Mouse (Mus musculus) ES-Bruce4 (cell line): ENCODE measurements around the gene Saa2. TPM values are rescaled to one million over a fixed set of nuclear protein-coding genes. Genes with fewer than 3 reads are reported as not detected.

ENCODE experiments used
- H3K27ac ChIP-seq: 2 replicates; pipeline ENCODE4 v1.5.1; 2012; ENCODE audit warnings: low read length, inconsistent platforms; ENCODE audit not compliant: insufficient read depth
- H3K27me3 ChIP-seq: 2 replicates; pipeline ENCODE4 v1.6.1; 2012; ENCODE audit warnings: mild to moderate bottlenecking, low read length, inconsistent platforms; ENCODE audit not compliant: control insufficient read depth, poor library complexity, insufficient read depth, severe bottlenecking
- H3K36me3 ChIP-seq: 2 replicates; pipeline ENCODE4 v1.6.1; 2012; ENCODE audit warnings: inconsistent platforms, mild to moderate bottlenecking, low read length, moderate library complexity; ENCODE audit not compliant: control insufficient read depth, poor library complexity, insufficient read depth, severe bottlenecking
- H3K4me1 ChIP-seq: one replicate; pipeline ENCODE4 v1.8.1; 2011; ENCODE audit warnings: low read length; ENCODE audit not compliant: control insufficient read depth, insufficient read depth
- H3K4me3 ChIP-seq: 2 replicates; pipeline ENCODE4 v1.5.1; 2011; ENCODE audit warnings: low read depth, mild to moderate bottlenecking, low read length
- H3K9ac ChIP-seq: 2 replicates; pipeline ENCODE4 v1.6.1; 2012; ENCODE audit warnings: low read depth, mild to moderate bottlenecking, inconsistent platforms; ENCODE audit not compliant: poor library complexity, severe bottlenecking
- H3K9me3 ChIP-seq: replicated peaks from 2 replicates; pipeline ENCODE4 v1.6.1; 2012; ENCODE audit warnings: mild to moderate bottlenecking, low read length, inconsistent platforms; ENCODE audit not compliant: control insufficient read depth, poor library complexity, insufficient read depth, severe bottlenecking
- CTCF ChIP-seq: IDR thresholded peaks from one replicate; pipeline ENCODE4 v1.8.1; 2011; ENCODE audit warnings: low read depth, low read length
- EP300 ChIP-seq: IDR thresholded peaks from 2 replicates; pipeline ENCODE4 v1.6.1; 2011; ENCODE audit warnings: low read depth, low read length; ENCODE audit not compliant: insufficient read depth
- POLR2A ChIP-seq: IDR thresholded peaks from one replicate; pipeline ENCODE4 v1.8.1; 2011; ENCODE audit warnings: low read length; ENCODE audit not compliant: insufficient read depth
- polyA plus RNA-seq: library from polyadenylated mRNA; stranded (reverse); fragments of >200 nt; gene quantifications from 2 replicates; pipeline ENCODE4 v1.2.4, GENCODE M21; 2011; ENCODE audit warnings: low read depth; ENCODE audit not compliant: missing spikeins, insufficient read depth, insufficient read length

The Saa2 gene
- polyA plus RNA-seq = not detected in 2 replicates

- Histone ChIP-seq H3K27me3 (no peaks in the 10 kb centered on the region), H3K9me3 (no peaks in the 10 kb centered on the region), H3K27ac (no peak within 1 kb of the TSS), H3K4me3 (no peak within 1 kb of the TSS), H3K36me3 (no peaks in the 10 kb centered on the region), H3K4me1 (peaks cover 4% of the 10 kb centered on the region), H3K9ac (no peak within 1 kb of the TSS)
- TF ChIP-seq EP300 (no peak), POLR2A (no peak), CTCF (no peak)
These were observed at the start of gene Saa2 for GRCm38 (mm10) chr7:46751490-46751889. TSS of gene Saa2 (plus strand) at chr7:46751790.

GRCm38 (mm10) chr7:46710390-46710844 is 41.2 kb upstream of the Saa2 start, which contains the start of gene Saal1:
TSS of gene Saal1 (minus strand) at chr7:46710680.
- Histone ChIP-seq H3K4me1 (no peaks in the 10 kb centered on the region), H3K9ac (peak within 1 kb of the TSS; percentile 65), H3K9me3 (no peaks in the 10 kb centered on the region), H3K27ac (peak within 1 kb of the TSS; percentile 14; the same call in 1 of the 2 replicates), H3K36me3 (peaks cover 26% of the 10 kb centered on the region), H3K27me3 (no peaks in the 10 kb centered on the region), H3K4me3 (peak within 1 kb of the TSS; percentile 99)
- TF ChIP-seq POLR2A (peak; percentile 7), EP300 (0 out of 2 replicates have a peak, but pooled peaks have one; percentile 47), CTCF (peak; percentile 90)

DNA sequence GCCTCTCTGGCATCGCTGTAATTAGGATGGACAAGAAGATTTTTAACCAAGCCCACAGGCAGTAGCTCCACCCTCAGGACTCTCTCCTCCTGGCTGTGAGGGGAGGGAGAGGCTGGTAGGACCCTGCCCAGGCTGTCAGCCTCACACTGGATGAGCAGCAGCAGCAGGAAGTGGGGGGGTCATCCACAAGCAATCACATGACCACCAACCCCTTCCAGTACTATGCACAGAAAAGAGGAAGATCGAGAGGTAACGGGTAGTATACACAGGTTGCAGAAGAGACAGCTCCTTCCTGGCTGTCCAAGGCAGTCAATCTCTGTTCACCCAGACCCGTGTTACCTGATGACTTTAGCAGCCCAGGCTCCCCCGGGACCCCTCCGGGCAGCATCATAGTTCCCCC is 39.3 kb upstream of the Saa2 start:
- no peak for TF ChIP-seq POLR2A
- no peak for TF ChIP-seq CTCF
- TF ChIP-seq EP300 = no peak
- no peaks in the 10 kb centered on the region for H3K27me3 ChIP-seq
- no peak overlapping the region for H3K27ac ChIP-seq
- peaks cover 8% of the 10 kb centered on the region for H3K36me3 ChIP-seq
- H3K4me1 ChIP-seq = no peaks in the 10 kb centered on the region
- no peak overlapping the region for H3K4me3 ChIP-seq
- no peaks in the 10 kb centered on the region for H3K9me3 ChIP-seq
- H3K9ac ChIP-seq = no peak overlapping the region

- no peaks in the 10 kb centered on the region for H3K9me3 ChIP-seq
- no peaks in the 10 kb centered on the region for H3K27me3 ChIP-seq
- peak; percentile 63 for TF ChIP-seq CTCF
- TF ChIP-seq EP300 = no peak
These were observed 37.1 kb upstream of the Saa2 start for GRCm38 (mm10) chr7:46714518-46714917.

DNA sequence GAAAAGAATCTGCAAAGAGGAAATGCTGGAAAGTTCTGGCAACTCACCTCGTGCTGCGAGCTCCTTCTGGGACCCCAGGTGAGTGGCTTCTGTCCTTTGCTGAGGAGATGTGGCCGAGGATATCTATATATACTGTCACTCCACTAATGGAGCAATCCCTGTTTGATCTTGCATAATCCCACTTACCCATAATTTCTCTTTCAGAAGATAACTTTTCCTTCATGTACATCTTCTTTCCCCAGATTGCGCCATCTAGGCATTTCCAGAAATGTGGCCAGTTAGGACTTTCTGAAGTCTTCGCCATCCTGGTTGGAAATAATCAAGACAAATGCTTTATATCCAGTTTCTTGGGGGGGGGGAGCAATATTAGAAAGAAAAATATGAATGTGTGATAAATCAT is 36.0 kb upstream of the Saa2 start, which contains the start of gene Saa3:
TSS of gene Saa3 (minus strand) at position 101 of the 400 bp plus-strand sequence.
- TF ChIP-seq EP300 = no peak
- TF ChIP-seq POLR2A = no peak
- no peak for TF ChIP-seq CTCF
- Histone ChIP-seq H3K4me1 (no peaks in the 10 kb centered on the region), H3K9ac (no peak within 1 kb of the TSS), H3K9me3 (no peaks in the 10 kb centered on the region), H3K4me3 (no peak within 1 kb of the TSS), H3K27ac (no peak within 1 kb of the TSS), H3K36me3 (no peaks in the 10 kb centered on the region), H3K27me3 (no peaks in the 10 kb centered on the region)

More at GRCm38 (mm10) chr7:46714518-46714917, 37.1 kb upstream of the Saa2 start:
- Histone ChIP-seq H3K4me1 (no peaks in the 10 kb centered on the region), H3K36me3 (no peaks in the 10 kb centered on the region), H3K9ac (no peak overlapping the region), H3K27ac (no peak overlapping the region), H3K4me3 (no peak overlapping the region)

DNA sequence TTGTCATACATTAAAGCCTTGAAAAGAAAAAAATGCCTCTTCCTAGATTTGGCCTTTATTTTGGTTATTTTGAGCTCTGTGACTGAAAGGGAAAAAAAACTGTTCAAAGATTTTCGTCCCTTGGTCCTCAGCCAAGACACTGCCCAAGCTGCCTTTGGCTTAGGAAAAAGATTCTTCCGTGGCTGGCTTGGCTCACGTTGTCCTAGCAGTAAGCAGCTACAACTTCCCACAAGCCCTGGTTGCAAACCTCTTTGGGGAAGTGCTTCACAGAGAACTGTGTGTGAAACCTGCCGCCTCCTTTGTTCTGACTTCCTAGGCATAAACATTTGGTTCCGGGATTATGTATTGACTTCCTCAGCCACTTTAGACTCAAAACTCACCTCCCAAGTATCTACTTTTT is 34.7 kb upstream of the Saa2 start:
- Histone ChIP-seq H3K4me1 (no peaks in the 10 kb centered on the region), H3K36me3 (no peaks in the 10 kb centered on the region), H3K27ac (no peak overlapping the region), H3K9me3 (no peaks in the 10 kb centered on the region), H3K9ac (no peak overlapping the region), H3K27me3 (no peaks in the 10 kb centered on the region), H3K4me3 (no peak overlapping the region)
- TF ChIP-seq CTCF = no peak
- no peak for TF ChIP-seq POLR2A
- TF ChIP-seq EP300 = no peak
